In the genomic region with DNA sequence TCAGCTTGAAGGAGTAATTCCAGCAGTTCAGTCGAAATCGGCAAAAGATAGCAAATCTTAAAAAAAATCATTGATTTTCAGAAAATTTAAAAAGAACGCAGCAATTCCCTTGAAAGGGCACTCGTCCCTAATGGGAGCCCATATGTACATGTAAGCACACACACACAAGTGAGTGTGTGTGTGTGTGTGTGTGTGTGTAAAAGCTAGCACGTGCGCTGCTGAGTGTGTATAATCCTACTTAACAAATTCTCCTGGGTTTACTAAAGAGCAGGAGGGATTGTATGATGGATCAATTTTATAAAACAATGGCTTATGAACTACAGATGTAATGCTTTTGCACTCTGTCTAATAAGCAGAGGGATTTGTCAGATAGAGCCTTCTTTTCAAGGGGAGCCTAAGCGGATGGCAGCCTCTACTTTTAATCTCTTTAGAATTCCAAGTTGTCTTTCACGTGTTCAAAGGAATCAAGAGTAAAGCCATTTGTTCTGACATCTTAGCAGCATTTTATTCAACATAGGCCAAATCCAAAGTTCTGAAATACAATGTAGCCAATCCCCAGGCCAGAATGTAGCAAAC, we compare ENCODE assay signal across 12 mouse cellular contexts.
"Had no signal": no experiment of that assay in that cellular context is flagged by ENCODE, and none has a peak within 500 bp of the region (broad histone marks: within the 10 kb centered on the region; RNA-seq: fewer than 3 reads in every experiment).

No protein-coding gene starts in this region.

- H3K4me3 ChIP-seq: kidney, embryonic 15.5 days; limb, embryonic 13.5 days; liver, embryonic 15.5 days had no signal

- DNase-seq: kidney, adult 2 months; kidney, postnatal 14 days; left cerebral cortex, postnatal 4 days; lung, adult 2 months; lung, postnatal 36 days; thymus, postnatal 4 days had no signal

- H3K27ac ChIP-seq: kidney, embryonic 15.5 days; limb, embryonic 13.5 days; liver, embryonic 15.5 days; stomach, postnatal 0 days had no signal

- H3K9ac ChIP-seq: kidney, embryonic 15.5 days; limb, embryonic 13.5 days; liver, embryonic 15.5 days had no signal

- ATAC-seq: intestine, embryonic 16.5 days; lung, postnatal 0 days had no signal

- H3K4me1 ChIP-seq: kidney, embryonic 15.5 days; limb, embryonic 13.5 days; liver, embryonic 15.5 days had no signal

- H3K27me3 ChIP-seq: kidney, embryonic 15.5 days; limb, embryonic 13.5 days; liver, embryonic 15.5 days had no signal

- H3K4me2 ChIP-seq: kidney, embryonic 15.5 days; limb, embryonic 13.5 days; liver, embryonic 15.5 days had no signal

- H3K9me3 ChIP-seq: kidney, embryonic 15.5 days; limb, embryonic 13.5 days; liver, embryonic 15.5 days had no signal

- H3K36me3 ChIP-seq: kidney, embryonic 15.5 days; limb, embryonic 13.5 days; liver, embryonic 15.5 days had no signal
